Mouse (Mus musculus) myocyte (in vitro differentiated cells): ENCODE results near the gene Prkaa1.

Source experiments
- POLR2A ChIP-seq: IDR thresholded peaks from one replicate; pipeline ENCODE4 v1.6.1; 2011; ENCODE audit warnings: low read depth, mild to moderate bottlenecking, control low read depth, moderate library complexity; ENCODE audit not compliant: insufficient read length
- POLR2AphosphoS2 ChIP-seq: IDR thresholded peaks from one replicate; pipeline ENCODE4 v1.6.1; 2011; ENCODE audit warnings: low read depth, control low read depth; ENCODE audit not compliant: insufficient read length
- USF1 ChIP-seq: IDR thresholded peaks from one replicate; pipeline ENCODE4 v1.6.1; 2011; ENCODE audit warnings: low read depth, mild to moderate bottlenecking, control low read depth, moderate library complexity

DNA sequence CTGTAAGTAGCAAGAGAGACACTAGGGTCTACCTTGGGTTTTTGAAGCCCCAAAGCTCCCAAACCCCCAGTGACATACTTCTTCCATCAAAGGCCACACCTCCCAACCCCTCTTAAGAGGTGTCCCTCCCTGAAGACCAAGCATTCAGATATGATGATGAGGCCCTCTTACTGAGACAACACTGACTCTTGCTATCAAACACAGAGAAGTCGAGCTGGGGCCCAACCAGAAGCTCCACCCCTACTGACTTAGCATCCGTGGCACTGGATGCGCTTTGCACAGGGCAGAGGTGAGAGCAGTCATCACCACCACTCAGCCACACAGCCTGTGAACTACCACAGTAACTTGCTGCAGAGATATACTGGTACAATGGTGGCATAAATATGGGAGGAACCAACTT, 31.0 kb upstream of the Prkaa1 start:
- TF ChIP-seq POLR2A (no peak), USF1 (no peak), POLR2AphosphoS2 (no peak)
